ENCODE assay signal across 9 mouse cellular contexts in the genomic region with DNA sequence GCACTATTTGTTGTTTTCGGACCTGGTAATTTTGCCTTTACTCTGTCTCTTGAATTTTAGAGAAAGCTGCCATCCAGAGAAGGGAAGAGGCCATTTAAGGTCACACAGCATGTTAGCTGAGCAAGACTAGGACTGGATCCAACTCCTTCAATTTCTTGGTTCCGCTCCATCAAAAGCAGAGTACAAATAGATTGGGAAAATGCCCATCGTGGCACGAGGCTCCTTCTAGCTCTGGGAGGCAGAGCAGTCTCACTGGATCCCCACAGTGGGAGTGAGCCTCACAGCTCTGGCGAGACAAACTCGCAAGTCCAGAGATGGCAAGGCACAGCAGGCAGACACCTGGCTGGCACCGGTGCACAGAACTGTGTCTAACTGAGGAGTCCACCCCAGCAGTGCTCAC.
DNase-seq lines count a peak whose midpoint lies in the region; ATAC-seq lines count a peak whose summit lies in the region.
"Had no signal": no experiment of that assay in that cellular context is flagged by ENCODE, and none has a peak within 500 bp of the region (broad histone marks: within the 10 kb centered on the region; RNA-seq: fewer than 3 reads in every experiment).

No protein-coding gene starts in this region.

- H3K36me3 ChIP-seq in hindbrain, embryonic 13.5 days: no peaks in the 10 kb centered on the region
- H3K36me3 ChIP-seq: G1E had no signal

- no peak for ATAC-seq in hindbrain, embryonic 13.5 days (ENCODE audit: low FRiP score)

- no peak overlapping the region for H3K27ac ChIP-seq in hindbrain, embryonic 13.5 days

- WGBS in hindbrain, embryonic 13.5 days: 73% methylated on average over 7 of the region's 7 CpGs

- no peak overlapping the region for H3K4me3 ChIP-seq in hindbrain, embryonic 13.5 days

- H3K9me3 ChIP-seq in hindbrain, embryonic 13.5 days: no peaks in the 10 kb centered on the region

- H3K4me1 ChIP-seq in hindbrain, embryonic 13.5 days (replicated peaks): no peaks in the 10 kb centered on the region

- no peak overlapping the region for H3K4me2 ChIP-seq in hindbrain, embryonic 13.5 days

- intact Hi-C loops in heart, postnatal 25 days (cut with DNase I): no loop called here

- peak; percentile 40 for DNase-seq in layer of hippocampus, adult 11-12 months (ENCODE audit: low spot score)
- DNase-seq in layer of hippocampus, postnatal 25 days (ENCODE audit: extremely low spot score in 1 of 2, low spot score in 1 of 2): no peak
- peak; percentile 69 for DNase-seq in cerebellum, adult 8-10 months
- DNase-seq in heart, postnatal 25 days (ENCODE audit: low spot score): peak; percentile 37
- DNase-seq in lung, postnatal 25 days (ENCODE audit: low spot score): peak; percentile 31
- DNase-seq in embryo, embryonic 10.5 days (ENCODE audit: low spot score): no peak
- DNase-seq in thymus, postnatal 25 days: no peak

- H3K27me3 ChIP-seq in hindbrain, embryonic 13.5 days: peaks cover 21% of the 10 kb centered on the region

- H3K9ac ChIP-seq in hindbrain, embryonic 13.5 days: no peak overlapping the region

Comparison
In these comparisons a context has a peak if more than half of its experiments do, and no peak if none do; other contexts are left out.
1. DNase-seq: peak in layer of hippocampus, adult 11-12 months (single experiment), cerebellum, adult 8-10 months (single experiment), heart, postnatal 25 days (single experiment) and lung, postnatal 25 days (single experiment); none in layer of hippocampus, postnatal 25 days (0 of 2), embryo, embryonic 10.5 days (single experiment) and thymus, postnatal 25 days (single experiment).